Mouse (Mus musculus) lung, adult 2 months (tissue): ENCODE measurements around the gene Robo4.

Experiments used
- CTCF ChIP-seq: fragments of 200-500 bp; IDR thresholded peaks from 2 replicates; pipeline ENCODE4 v1.5.1; 2011; ENCODE audit warnings: mild to moderate bottlenecking, low read length, control low read depth; ENCODE audit not compliant: insufficient read depth
- POLR2A ChIP-seq: fragments of 200-500 bp; IDR thresholded peaks from 2 replicates; pipeline ENCODE4 v1.6.1; 2011; ENCODE audit warnings: low read depth, mild to moderate bottlenecking, control low read depth, low read length, borderline replicate concordance; ENCODE audit errors: extremely low read depth

GRCm38 (mm10) chr9:37454011-37454492, 52.4 kb downstream of the Robo4 start:
- TF ChIP-seq POLR2A = no peak
- no peak for TF ChIP-seq CTCF
